In genomic region chr8:95661085-95661484, GRCm38 (mm10) we compare ENCODE assay signal across 19 mouse cellular contexts.
"Had no signal": no experiment of that assay in that cellular context is flagged by ENCODE, and none has a peak within 500 bp of the region (broad histone marks: within the 10 kb centered on the region; RNA-seq: fewer than 3 reads in every experiment).

No protein-coding gene starts in this region.

- H3K4me3 ChIP-seq: liver, embryonic 15.5 days; lung, embryonic 15.5 days; midbrain, embryonic 10.5 days; midbrain, embryonic 12.5 days; midbrain, embryonic 15.5 days; neural tube, embryonic 12.5 days had no signal

- H3K36me3 ChIP-seq: liver, embryonic 15.5 days; lung, embryonic 15.5 days; midbrain, embryonic 10.5 days; midbrain, embryonic 12.5 days; midbrain, embryonic 15.5 days; neural tube, embryonic 12.5 days had no signal

- H3K9ac ChIP-seq: liver, embryonic 15.5 days; liver, postnatal 0 days; lung, embryonic 15.5 days; midbrain, embryonic 12.5 days; midbrain, embryonic 15.5 days; neural tube, embryonic 12.5 days had no signal

- H3K9me3 ChIP-seq: liver, embryonic 15.5 days; lung, embryonic 15.5 days; midbrain, embryonic 10.5 days; midbrain, embryonic 12.5 days; midbrain, embryonic 15.5 days; neural tube, embryonic 12.5 days had no signal

- DNase-seq: liver, postnatal 0 days; lung, adult 2 months; lung, postnatal 14 days; lung, postnatal 36 days; right cerebral cortex, adult 18-20 months; right cerebral cortex, postnatal 25 days; right cerebral cortex, postnatal 4 days; spleen, adult 18-20 months; thymus, adult 18-20 months; thymus, postnatal 14 days; thymus, postnatal 36 days had no signal

- H3K27ac ChIP-seq: liver, embryonic 15.5 days; lung, embryonic 15.5 days; macrophage; midbrain, embryonic 10.5 days; midbrain, embryonic 12.5 days; midbrain, embryonic 15.5 days; neural tube, embryonic 12.5 days had no signal

- H3K4me2 ChIP-seq: liver, embryonic 15.5 days; lung, embryonic 15.5 days; midbrain, embryonic 12.5 days; midbrain, embryonic 15.5 days; neural tube, embryonic 12.5 days had no signal

- ATAC-seq: liver, postnatal 0 days; lung, postnatal 0 days; midbrain, embryonic 15.5 days had no signal

- H3K4me1 ChIP-seq: liver, embryonic 15.5 days; lung, embryonic 15.5 days; midbrain, embryonic 15.5 days had no signal

- H3K27me3 ChIP-seq: liver, embryonic 15.5 days; lung, embryonic 15.5 days; midbrain, embryonic 12.5 days; midbrain, embryonic 15.5 days; neural tube, embryonic 12.5 days had no signal
